Mouse (Mus musculus): Measurements from ENCODE around the gene Mnd1.

Gene Mnd1

GRCm38 (mm10) chr3:84155558-84156006 is at the start of gene Mnd1:
Mnd1 (minus strand) TSS chr3:84155786.
- peak; percentile 99 for DNase-seq

GRCm38 (mm10) chr3:84204640-84205039 is 49.1 kb upstream of the Mnd1 start:
- no peak for DNase-seq

- no peak for DNase-seq
These were observed 45.2 kb upstream of the Mnd1 start for GRCm38 (mm10) chr3:84200559-84201420.

GRCm38 (mm10) chr3:84199516-84199915 is 43.9 kb upstream of the Mnd1 start:
- no peak for DNase-seq

GRCm38 (mm10) chr3:84198229-84198628 is 42.6 kb upstream of the Mnd1 start:
- no peak for DNase-seq

- no peak for DNase-seq
These were observed 38.3 kb upstream of the Mnd1 start for GRCm38 (mm10) chr3:84193881-84194280.

GRCm38 (mm10) chr3:84191141-84191881 is 35.7 kb upstream of the Mnd1 start:
- no peak for DNase-seq

- DNase-seq = no peak
These were observed 35.0 kb upstream of the Mnd1 start for GRCm38 (mm10) chr3:84190513-84191061.

GRCm38 (mm10) chr3:84189629-84190173 is 34.1 kb upstream of the Mnd1 start:
- DNase-seq = peak; percentile 38

GRCm38 (mm10) chr3:84181717-84182116 is 26.1 kb upstream of the Mnd1 start:
- no peak for DNase-seq

- no peak for DNase-seq
These were observed 25.5 kb upstream of the Mnd1 start for GRCm38 (mm10) chr3:84181102-84181501.

- no peak for DNase-seq
These were observed 24.7 kb upstream of the Mnd1 start for GRCm38 (mm10) chr3:84180304-84180703.

- no peak for DNase-seq
These were observed 22.2 kb upstream of the Mnd1 start for GRCm38 (mm10) chr3:84177834-84178233.

GRCm38 (mm10) chr3:84175337-84176315 is 20.0 kb upstream of the Mnd1 start:
- DNase-seq = peak; percentile 86

GRCm38 (mm10) chr3:84173581-84174154 is 18.1 kb upstream of the Mnd1 start, which contains the start of gene Gm6525:
Gm6525 (plus strand) TSS chr3:84174104.
- no peak for DNase-seq

GRCm38 (mm10) chr3:84172406-84172805 is 16.8 kb upstream of the Mnd1 start:
- no peak for DNase-seq

GRCm38 (mm10) chr3:84169393-84170005 is 13.9 kb upstream of the Mnd1 start:
- DNase-seq = no peak

- DNase-seq = no peak
These were observed 13.4 kb upstream of the Mnd1 start for GRCm38 (mm10) chr3:84168943-84169342.

- DNase-seq = no peak
These were observed 10.5 kb upstream of the Mnd1 start for GRCm38 (mm10) chr3:84166073-84166472.

GRCm38 (mm10) chr3:84165391-84165790 is 9.8 kb upstream of the Mnd1 start:
- no peak for DNase-seq

Data from kidney, adult 9 months (tissue).